Mouse (Mus musculus): ENCODE data around the gene Odc1.
"Not testable (repeated sequence)": the region's sequence is repeated elsewhere in the genome, so short reads cannot be mapped to it uniquely, and the experiment has no call there.

Odc1 gene

DNA sequence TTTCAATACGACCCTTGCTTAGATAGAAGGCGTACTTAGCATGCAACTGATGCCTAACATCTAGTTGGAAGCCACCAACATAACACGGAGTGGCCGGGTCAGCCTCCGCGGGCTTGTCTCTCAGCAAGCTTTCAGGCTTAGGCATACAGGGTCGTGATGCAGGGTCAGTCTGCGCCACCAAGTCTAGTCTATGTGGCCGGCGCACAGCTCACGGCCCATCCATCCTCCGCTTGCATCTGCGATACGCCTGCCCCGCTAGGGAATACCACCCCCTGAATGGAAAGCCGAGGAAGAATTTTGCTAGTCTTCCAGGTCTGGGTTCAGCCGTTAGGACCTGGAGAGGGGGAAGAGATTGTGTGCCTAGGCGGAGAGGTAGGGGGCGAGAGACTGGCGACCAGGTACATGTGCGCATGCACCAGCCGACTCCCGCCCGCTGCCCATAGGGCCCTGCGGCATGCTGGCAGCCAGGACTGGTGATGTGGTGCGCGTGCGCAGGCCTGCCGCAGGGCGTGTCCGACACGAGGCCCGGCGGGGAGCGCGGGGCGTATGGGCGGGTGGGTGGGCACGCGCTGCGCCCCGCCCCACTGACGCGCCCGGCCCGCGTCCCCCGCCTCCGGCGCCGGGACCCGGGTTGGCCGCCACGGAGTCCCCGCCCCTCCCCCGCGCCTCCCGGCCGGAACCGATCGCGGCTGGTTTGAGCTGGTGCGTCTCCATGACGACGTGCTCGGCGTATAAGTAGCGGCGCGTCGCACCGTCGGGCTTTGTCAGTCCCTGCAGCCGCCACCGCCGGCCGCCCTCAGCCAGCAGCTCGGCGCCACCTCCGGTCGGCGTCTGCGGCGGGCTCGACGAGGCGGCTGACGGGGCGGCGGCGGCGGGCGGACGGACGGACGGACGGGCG is at the start of gene Odc1:
Gene Odc1, plus strand, starts transcription at position 586 of the 898 bp plus-strand sequence.
- peak; percentile 98 for DNase-seq (ENCODE audit: low spot score)

DNA sequence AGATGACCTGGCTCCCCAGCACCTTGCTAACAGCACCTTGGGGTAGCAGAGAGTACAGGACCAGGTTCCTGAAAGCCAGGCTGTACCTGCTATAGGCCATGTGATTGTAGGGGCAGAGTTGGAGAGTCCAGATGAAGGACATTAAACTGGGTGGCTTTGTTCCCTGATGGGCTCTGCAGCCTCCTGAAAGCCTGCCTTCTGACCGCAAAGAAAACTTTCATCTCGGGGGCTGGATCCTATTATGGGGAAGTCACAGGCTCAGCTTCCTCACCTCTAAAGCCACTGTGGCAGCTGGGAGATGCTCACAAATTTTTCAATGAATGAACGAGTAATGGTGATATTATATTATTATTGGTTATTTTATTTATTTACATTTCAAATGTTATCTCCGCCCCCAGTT is 49.8 kb upstream of the Odc1 start:
- DNase-seq (ENCODE audit: low spot score) = no peak

DNA sequence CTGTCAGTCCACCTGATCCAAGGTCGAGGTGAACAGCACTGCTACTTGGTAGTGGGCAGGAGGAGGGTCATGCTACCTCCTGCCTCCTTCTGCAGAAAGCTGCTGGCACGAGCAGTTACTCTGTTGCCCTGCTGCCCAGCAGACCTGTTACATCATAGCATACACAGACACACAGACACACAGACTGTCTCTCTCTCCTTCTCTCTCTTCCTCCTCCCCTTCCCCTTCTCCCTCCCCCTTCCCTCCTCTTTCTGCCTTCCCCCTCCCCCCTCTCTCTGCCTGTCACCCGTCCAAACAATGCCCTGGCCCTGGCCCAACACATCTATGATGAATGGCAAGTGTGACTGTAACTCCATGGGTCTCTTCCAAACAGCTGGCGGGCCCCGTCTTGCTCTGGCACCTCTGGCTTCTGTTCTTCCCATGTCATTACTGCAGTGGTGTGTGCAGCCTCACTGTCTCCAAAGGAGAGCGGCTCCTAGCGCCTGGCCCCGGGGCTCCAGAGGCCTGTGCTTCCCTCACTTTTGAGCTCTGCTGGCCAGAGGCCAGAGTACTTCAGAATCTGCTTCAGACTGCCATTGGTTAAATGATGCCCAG is 48.6 kb upstream of the Odc1 start:
- no peak for DNase-seq (ENCODE audit: low spot score)

DNA sequence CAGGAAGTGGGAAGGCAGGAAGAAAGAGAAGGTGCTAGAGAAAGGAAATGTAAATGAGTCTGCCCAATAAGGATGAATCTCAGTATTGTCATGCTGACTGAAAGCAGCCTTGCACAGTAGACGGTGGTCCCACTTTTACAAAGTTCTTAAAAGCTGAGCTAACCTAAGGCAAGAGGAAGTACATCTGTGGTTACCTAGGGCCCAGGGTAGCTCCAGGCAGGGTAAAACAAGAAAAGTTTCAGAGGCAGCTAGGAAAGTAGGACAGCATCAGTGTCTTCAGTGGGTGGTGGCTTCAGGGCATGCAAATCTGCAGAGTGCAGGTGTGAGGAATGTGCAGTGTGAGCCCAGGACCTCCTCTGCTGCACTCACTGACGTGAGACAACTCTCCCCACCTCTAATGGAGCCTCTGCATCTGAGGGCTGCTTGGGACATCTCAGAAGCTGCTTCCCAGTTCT is 38.9 kb upstream of the Odc1 start:
- DNase-seq (ENCODE audit: low spot score) = no peak

- DNase-seq (ENCODE audit: low spot score) = peak; percentile 27
These were observed 38.2 kb upstream of the Odc1 start for GRCm38 (mm10) chr12:17506117-17506993.

DNA sequence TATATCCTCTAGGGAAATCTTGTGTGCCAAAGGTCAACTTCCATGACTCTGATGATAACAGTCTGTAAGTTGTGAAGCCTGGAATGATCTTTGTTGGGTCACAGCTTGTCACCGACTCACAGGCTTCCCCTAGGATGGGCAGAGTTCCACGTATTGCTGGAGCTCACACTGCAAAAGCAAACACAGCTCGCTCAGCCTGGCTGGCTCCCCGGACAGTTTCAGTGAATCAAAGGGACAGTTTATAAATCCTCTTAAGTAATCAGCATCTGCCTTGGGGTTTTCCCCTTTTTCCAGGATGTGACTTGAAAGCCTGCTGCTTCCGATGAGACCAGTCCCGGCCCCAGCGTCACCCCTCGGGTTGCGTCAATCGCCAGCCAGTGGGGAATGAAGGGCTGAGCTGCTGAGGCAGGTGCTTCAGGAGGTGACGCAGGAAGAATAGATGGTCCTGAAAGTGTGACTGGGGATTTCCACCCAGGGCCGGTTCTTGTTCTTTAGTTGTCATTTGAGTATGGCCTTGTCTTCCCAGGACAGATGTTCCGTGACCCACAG is 37.5 kb upstream of the Odc1 start:
- no peak for DNase-seq (ENCODE audit: low spot score)

- DNase-seq (ENCODE audit: low spot score) = no peak
These were observed 35.3 kb upstream of the Odc1 start for GRCm38 (mm10) chr12:17509310-17509709.

DNA sequence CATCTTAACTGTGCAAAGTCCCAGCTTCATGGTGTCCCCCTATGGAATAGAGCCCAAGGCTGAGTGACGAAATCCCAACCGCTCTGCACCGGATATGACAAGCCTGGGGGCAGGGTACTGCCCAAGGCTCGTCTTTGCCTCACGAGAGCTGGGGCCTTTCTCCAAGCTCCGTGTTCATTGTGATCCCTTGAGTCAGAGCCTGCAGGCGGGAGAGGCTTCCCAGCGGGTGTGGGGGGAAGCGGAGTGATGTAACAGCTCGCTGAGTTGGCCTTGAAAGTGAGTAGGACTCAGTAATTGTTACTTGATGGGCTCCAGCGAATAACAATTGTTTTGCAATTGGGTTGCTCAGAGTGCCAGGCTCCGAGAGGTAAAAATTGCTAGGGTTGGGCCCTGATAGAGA is 34.4 kb upstream of the Odc1 start:
- DNase-seq (ENCODE audit: low spot score) = no peak

DNA sequence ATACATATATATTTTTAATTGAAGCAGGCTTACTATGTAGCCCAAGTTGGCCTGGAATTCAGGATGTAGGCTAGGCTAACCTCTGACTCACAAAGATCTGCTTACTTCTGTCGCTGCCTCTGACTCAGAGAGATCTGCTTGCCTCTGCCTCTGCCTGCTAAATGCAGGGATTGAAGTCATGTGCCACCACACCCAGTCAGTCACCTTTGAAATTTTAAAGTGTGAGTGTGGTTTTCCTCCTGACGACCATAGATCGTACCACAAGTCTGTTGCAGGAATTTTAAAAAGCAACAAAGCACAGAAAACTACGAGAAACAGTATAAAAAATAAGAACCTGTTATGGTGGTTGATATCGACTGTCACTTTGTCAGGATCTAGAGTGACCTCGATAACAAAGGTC is 33.6 kb upstream of the Odc1 start:
- DNase-seq (ENCODE audit: low spot score) = no peak

GRCm38 (mm10) chr12:17529180-17529579 is 15.4 kb upstream of the Odc1 start:
- no peak for DNase-seq (ENCODE audit: low spot score)

GRCm38 (mm10) chr12:17529726-17530125 is 14.9 kb upstream of the Odc1 start:
- DNase-seq (ENCODE audit: low spot score) = no peak

GRCm38 (mm10) chr12:17530825-17531224 is 13.8 kb upstream of the Odc1 start:
- DNase-seq (ENCODE audit: low spot score) = no peak

GRCm38 (mm10) chr12:17536222-17536621 is 8.4 kb upstream of the Odc1 start:
- DNase-seq (ENCODE audit: low spot score) = no peak

DNA sequence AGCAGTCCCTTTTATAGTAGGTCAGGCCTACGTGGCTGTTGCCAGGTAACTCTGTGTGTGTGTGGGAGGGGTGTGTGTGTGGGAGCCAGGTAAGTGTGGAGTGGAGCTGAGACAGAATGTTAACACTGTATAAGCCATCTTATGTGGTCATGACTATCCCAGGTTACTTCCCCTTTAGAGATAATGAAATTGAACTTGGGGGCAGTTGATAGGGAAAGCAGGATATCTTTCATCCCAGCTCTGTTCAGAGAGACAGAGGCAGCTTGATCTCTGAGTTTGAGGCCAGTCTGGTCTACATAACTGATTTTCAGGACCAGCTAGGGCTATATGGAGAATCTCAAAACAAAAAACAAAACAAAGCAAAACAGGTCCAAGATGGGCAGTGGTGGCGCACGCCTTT is 7.4 kb upstream of the Odc1 start:
- DNase-seq (ENCODE audit: low spot score) = no peak

GRCm38 (mm10) chr12:17538087-17538486 is 6.5 kb upstream of the Odc1 start:
- no peak for DNase-seq (ENCODE audit: low spot score)

- DNase-seq (ENCODE audit: low spot score) = no peak
These were observed 5.6 kb upstream of the Odc1 start for GRCm38 (mm10) chr12:17539041-17539440.

- no peak for DNase-seq (ENCODE audit: low spot score)
These were observed 4.5 kb upstream of the Odc1 start for GRCm38 (mm10) chr12:17540040-17540552.

DNA sequence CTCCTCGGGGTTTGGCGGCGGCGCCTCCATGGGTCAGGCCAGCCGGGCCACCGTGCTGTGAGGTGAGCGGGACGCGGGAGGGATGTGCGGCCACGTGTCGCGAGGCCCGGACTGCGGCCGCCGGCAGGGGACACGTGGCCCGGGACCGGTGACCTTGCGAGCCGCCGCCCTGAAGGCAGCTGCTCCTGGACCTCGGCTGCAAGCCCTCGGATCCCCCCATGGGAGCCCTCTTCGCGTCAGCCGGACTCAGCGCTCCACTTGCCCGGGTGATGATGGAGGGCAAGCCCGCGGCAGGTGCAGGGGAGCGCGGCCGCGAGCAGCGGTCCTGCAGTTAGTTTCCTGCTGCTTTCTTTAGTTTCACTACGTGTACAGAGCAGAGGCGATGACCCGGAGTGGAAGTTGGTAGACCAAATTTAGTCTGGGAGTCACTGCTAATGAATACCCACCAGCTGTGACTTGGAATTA is 545 bp downstream of the Odc1 start:
- peak; percentile 58 for DNase-seq (ENCODE audit: low spot score)

- DNase-seq (ENCODE audit: low spot score) = peak; percentile 16
These were observed 1.3 kb downstream of the Odc1 start for GRCm38 (mm10) chr12:17545884-17546283.

- not testable (repeated sequence) for DNase-seq (ENCODE audit: low spot score)
These were observed 3.0 kb downstream of the Odc1 start for GRCm38 (mm10) chr12:17547552-17547951.

- no peak for DNase-seq (ENCODE audit: low spot score)
These were observed 3.9 kb downstream of the Odc1 start for GRCm38 (mm10) chr12:17548505-17548904.

DNA sequence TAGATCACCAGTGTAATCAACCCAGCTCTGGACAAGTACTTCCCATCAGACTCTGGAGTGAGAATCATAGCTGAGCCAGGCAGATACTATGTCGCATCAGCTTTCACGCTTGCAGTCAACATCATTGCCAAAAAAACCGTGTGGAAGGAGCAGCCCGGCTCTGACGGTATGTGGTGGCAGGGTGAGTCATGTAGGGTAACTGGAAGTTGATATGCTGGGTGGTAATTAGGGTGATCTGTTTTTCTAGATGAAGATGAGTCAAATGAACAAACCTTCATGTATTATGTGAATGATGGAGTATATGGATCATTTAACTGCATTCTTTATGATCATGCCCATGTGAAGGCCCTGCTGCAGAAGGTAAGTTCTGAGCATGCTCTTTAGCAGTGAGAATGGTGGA is 4.8 kb downstream of the Odc1 start:
- DNase-seq (ENCODE audit: low spot score) = not testable (repeated sequence)

All from embryo, embryonic 10 days (tissue).